Mouse (Mus musculus) monocyte, adult 5-6 weeks (primary cell): ENCODE measurements at regions not wholly inside any gene's neighbourhood (a gene's known extent, or its start where the extent isn't known, plus 50 kb on each side); places are given as distances from the start of the nearest gene placed in this dataset.

Experiments used
- ATAC-seq: fragments of 153-309, 156-312 bp; replicated peaks from 2 replicates; pipeline ENCODE4 v1.8.0; 2017; ENCODE audit warnings: mild to moderate bottlenecking; ENCODE audit not compliant: low TSS enrichment, insufficient number of reproducible peaks, severe bottlenecking, poor library complexity, low FRiP score

DNA sequence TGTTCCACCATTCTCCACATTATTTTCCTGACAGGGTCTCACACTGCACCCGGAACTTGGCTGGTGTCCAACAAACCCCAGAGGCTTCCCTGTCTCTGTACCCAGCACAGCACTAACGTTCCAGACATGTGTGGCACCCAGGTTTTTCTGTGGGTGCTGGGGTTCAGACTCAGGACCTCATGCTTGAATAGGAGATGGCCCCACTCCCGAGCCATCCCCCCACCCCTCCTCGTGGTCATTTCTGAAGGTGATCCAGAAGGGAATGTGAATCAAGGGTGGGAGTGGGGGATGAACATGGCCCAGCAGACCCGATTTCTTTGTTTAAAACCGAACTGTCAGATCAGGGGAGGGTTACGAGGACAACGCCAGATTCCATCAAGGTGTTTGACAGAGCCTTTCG, 245.6 kb downstream of the Tbc1d1 start:
- ATAC-seq, result no peak

DNA sequence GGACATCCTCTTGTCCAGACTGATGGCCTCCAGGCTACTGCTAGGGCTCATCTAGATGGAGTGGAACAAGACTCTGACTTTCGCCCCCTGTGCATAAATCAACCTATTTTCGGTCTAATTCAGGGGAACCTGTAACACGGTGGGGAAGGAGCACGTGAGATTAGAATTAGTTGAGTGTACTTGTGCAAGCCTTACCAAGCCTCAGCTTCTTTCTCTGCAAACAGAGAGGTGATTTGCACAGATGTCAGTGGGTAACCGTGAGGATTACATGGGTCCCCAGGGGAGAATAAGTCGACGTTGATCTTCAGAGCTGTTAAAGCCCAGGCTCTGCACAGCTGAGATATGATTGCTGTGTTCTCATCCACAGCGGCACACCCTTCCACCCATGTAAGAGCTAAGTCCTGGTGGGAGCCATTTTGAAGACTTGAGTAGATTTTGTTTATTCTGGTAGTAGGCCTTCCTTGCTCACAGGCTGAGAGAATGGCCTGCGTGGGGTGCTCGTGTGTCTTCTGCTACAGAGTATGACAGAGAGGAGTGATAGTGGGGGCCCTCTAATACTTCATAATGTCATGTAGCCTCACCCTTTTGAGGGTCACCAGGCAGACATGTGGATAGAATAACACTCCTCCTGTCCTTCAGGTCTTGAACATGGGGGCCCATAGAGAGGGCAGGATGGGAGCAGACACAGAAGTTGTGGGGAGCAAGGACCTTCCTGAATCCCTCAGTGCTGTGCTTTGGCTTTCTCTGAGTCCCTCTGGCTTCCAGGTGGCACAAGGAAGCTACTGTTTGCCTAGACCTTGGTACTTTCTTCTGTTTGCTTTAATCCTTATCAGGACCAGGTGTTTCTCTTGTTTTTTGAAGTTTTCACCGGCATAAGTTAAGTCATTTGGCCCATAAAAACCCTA, 247.2 kb downstream of the Tbc1d1 start:
- no peak for ATAC-seq

- no peak for ATAC-seq
These were observed 247.9 kb downstream of the Tbc1d1 start for GRCm38 (mm10) chr5:64403982-64404345.

GRCm38 (mm10) chr5:64404512-64404911, 248.4 kb downstream of the Tbc1d1 start:
- no peak for ATAC-seq

DNA sequence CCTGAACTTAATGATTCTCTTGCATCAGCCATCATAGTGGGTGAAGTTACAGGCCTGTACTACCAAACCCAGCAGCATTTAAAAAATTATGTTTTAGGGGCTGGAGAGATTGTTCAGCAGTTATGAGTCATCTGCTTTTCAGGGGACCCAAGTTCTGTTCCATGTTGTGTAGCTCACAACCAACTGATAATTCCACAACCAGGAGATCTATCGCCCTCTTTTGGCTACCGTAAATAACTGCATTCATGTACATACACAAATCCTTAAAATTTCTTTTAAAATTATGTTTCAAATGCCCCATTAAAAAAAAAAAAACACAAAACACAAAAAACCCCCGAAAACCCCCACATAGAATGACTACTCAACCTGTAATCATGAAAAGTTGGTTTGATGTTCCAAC, 252.8 kb downstream of the Tbc1d1 start:
- no peak for ATAC-seq

GRCm38 (mm10) chr5:64410621-64411020, 254.5 kb downstream of the Tbc1d1 start:
- ATAC-seq, result peak; percentile 53

DNA sequence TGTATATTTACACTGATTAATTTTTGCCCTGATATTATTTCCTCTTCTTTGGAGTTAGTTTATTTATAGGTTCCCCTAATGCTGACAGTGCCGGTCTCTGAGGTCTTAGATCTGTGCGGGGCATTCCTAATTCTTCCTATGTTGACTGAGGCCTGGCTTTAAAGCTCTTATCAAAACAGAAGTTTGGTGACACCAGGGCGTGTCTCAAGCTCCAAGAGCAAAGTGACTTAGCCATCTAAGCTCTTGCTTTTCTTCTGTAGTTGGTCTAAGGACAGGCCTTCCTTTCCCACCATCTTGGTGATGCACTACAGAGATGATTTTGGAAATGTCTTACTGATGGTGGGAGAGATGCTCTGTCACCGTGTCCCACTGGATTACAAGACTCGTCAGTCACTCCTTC, 258.4 kb downstream of the Tbc1d1 start:
- no peak for ATAC-seq

GRCm38 (mm10) chr5:64419395-64419794, 263.3 kb downstream of the Tbc1d1 start:
- ATAC-seq, result no peak

DNA sequence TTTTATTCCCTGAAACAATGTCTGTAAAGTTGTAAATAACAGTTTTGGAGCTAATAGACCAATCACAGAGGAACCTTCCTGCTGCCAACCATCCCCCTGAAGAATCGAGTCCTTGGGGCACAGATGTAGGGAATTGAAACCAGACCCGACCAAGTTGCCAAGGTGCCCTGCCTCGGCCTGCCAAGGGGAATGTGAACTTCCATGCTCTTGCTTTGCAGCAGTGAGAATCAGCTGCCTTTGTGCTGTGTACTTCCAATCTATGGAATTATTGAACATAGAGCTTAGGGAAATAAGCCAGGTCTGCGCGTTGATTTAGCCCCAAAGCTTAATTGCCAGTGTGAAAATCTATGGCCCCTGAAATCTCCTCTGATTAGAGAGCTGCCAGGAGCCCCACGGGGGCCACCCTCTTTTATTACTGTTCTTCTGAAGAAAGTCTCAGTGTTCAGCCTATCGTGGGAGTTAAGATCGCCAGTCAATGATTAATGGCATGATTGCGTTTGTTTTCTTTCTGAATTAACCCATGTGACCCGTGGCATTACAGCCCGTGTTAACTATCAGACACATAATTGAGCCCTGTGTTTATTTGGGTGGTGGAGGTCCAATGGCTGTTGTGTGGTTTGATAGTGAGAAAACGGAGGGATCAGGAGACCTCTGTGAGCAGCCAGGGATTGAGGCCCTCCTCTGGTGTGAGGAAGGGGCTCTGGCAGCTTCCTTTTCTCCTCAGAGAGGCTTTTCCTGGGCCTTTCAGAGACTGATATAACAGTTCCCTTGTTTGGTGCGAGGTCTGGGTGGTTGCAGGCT, 266.9 kb downstream of the Tbc1d1 start:
- ATAC-seq, result no peak

GRCm38 (mm10) chr5:64428822-64429221, 272.7 kb downstream of the Tbc1d1 start:
- no peak for ATAC-seq

DNA sequence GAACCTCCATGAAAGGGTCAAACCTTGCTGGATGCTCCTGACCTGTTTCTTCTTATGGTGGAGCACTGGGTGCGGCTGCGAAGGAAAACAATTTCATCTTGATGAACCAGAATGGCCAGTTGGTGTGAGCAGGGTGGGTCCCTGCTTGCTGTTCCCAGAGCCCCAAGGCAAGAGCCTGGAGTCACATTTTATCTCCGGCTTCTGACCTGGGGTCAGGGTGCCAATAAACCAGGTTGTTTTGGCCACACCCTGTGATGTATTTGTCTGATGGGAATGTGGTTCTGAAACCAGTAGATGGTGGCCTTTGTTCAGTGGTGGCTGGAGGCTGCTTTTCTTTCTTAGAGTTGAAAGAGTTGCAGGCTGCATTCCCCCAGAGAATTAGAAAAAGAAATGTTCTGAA, 274.4 kb downstream of the Tbc1d1 start:
- no peak for ATAC-seq

- ATAC-seq, result no peak
These were observed 275.5 kb downstream of the Tbc1d1 start for GRCm38 (mm10) chr5:64431624-64432023.

GRCm38 (mm10) chr5:64433786-64434185, 277.7 kb downstream of the Tbc1d1 start:
- ATAC-seq, result no peak

- no peak for ATAC-seq
These were observed 279.4 kb downstream of the Tbc1d1 start for GRCm38 (mm10) chr5:64435491-64435890.

GRCm38 (mm10) chr5:64435958-64436357, 279.9 kb downstream of the Tbc1d1 start:
- ATAC-seq, result no peak

GRCm38 (mm10) chr5:64437720-64438119, 281.6 kb downstream of the Tbc1d1 start:
- no peak for ATAC-seq

GRCm38 (mm10) chr5:64438446-64439134, 282.5 kb downstream of the Tbc1d1 start:
- no peak for ATAC-seq

DNA sequence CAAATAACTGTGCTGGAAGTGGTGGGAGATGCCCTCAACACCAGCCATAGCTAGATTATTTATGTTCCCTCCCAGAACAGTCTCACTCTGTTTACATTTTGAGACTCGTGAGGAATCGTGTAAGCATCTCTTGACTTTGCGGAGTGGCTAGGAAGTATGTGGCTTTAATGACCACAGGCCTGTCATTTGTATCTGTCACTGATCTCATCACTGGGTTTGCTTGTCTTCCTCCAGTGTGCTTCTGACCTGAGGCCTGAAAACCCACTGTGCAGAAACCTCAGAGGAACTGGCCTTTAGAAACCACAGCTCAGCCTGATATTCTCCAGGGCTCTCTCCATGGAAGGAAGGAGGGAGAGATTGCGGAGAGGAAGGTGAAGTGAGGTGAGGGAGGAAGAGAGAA, 291.7 kb downstream of the Tbc1d1 start:
- ATAC-seq, result peak; percentile 56; the same call in 1 of the 2 replicates

GRCm38 (mm10) chr5:64452668-64453334, 296.7 kb downstream of the Tbc1d1 start:
- ATAC-seq, result no peak
